Mouse (Mus musculus) bone marrow macrophage, adult 2 months (primary cell): ENCODE measurements around the gene Mlxip.

ENCODE experiments used
- CTCF ChIP-seq: IDR thresholded peaks from 2 replicates; pipeline ENCODE4 v1.5.1; 2012; ENCODE audit warnings: low read depth, mild to moderate bottlenecking, low read length, moderate library complexity
- POLR2A ChIP-seq: IDR thresholded peaks from 2 replicates; pipeline ENCODE4 v1.6.1; 2012; ENCODE audit warnings: mild to moderate bottlenecking, low read depth, low read length, borderline replicate concordance

- TF ChIP-seq CTCF, result no peak
- no peak for TF ChIP-seq POLR2A
These were observed 2.4 kb downstream of the Mlxip start for GRCm38 (mm10) chr5:123396901-123397464.
